Mouse (Mus musculus) gonadal fat pad, adult 2 months (tissue): ENCODE data around the gene Acvrl1. TPM values are rescaled to one million over a fixed set of nuclear protein-coding genes. Genes with fewer than 3 reads are reported as not detected.

Source experiments
- DNase-seq: peaks from one replicate; pipeline ENCODE4 v3.0.0-alpha.2; 2012; ENCODE audit warnings: low read depth
- polyA plus RNA-seq: library from polyadenylated mRNA; depleted of rRNA; stranded (reverse); fragments of >200 nt; gene quantifications from 2 replicates; pipeline ENCODE4 v1.2.3, GENCODE M21; 2012

Acvrl1 gene
- polyA plus RNA-seq, 1 experiment = 52.0 TPM

- no peak for DNase-seq
These were observed 14.3 kb downstream of the Acvrl1 start for GRCm38 (mm10) chr15:101142672-101143071.

DNA sequence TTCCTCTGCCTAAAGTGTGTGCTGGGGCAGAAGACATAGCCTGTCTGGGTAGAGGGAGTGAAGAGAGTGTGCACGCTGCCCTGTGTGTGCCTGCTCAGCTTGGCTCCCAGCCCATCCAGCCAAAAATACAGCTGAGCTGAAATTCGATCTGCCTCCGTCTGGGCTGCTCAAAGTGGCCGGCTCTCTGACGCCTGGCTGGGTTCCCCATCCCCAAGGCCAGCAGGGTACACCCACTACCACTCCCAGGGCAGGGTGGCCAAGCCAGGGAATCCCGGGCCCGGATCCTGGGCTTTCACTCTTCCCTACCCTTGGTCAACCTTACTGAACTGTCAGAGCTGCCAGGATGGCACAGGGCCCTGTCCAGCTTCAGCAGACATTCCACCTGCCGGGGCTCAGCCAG, 15.2 kb downstream of the Acvrl1 start:
- no peak for DNase-seq

DNA sequence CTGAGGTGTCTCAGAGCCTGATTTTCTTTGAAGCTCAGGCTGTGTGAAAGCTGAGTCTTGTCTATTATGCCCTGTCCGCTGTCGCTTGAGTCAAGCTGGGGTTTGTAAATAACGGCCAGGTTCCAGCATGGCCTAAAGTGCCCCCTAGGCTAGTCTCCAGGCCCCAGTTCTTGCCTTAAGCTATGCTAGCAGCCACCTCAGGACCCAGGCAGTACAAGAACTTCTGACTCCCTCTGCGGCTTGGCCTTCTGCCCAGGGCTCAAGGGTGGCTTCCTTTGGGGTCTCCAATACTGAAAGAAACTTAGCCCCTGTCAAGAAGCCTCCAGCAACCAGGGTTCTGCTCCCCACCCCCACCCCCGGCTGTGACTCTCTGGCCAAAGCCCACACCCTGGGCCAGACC, 15.9 kb downstream of the Acvrl1 start:
- no peak for DNase-seq

DNA sequence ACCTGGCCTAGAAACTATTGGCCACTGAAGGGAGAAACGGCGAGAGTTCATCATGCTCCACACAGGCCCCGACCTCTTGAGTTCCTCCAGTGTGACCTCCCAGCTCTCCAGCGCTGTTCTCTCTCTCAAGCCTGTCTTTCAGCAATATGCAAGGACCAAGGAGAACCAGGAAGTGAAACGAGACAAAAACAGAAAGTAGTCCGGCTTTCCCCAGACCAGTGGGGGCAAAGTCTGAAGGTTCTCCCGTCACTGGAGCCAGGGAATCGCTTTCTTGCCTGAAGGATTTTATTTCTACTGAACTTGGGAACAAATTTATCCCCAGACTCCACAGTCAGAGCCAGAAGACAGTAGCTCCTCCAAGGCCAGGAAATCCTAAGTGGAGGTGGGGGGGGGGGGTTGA, 16.5 kb downstream of the Acvrl1 start:
- no peak for DNase-seq

GRCm38 (mm10) chr15:101145424-101146099, 17.2 kb downstream of the Acvrl1 start:
- DNase-seq = no peak

GRCm38 (mm10) chr15:101146100-101146965, 18.0 kb downstream of the Acvrl1 start:
- no peak for DNase-seq

- DNase-seq = no peak
These were observed 19.0 kb downstream of the Acvrl1 start for GRCm38 (mm10) chr15:101147115-101147909.

GRCm38 (mm10) chr15:101147910-101148273, 19.6 kb downstream of the Acvrl1 start:
- no peak for DNase-seq

DNA sequence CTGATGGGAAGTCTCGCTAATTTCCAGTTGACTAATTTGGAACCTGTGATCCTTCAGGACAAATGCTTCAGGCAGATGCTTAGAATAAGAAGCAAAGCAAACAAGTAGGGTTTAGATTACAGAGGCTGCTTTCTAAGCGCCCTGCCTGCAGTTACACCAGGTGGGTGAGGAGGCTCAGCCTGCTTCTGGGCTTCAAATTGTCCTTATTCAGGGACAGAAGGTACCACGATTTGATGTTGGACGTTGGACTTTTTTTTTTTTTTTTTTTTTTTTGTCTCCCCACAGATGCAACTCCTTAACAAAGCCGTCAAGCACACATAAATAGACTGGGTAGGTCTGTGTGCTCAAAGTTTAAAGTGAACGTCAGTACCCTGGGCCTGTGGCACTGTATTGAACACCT, 20.3 kb downstream of the Acvrl1 start:
- no peak for DNase-seq

DNA sequence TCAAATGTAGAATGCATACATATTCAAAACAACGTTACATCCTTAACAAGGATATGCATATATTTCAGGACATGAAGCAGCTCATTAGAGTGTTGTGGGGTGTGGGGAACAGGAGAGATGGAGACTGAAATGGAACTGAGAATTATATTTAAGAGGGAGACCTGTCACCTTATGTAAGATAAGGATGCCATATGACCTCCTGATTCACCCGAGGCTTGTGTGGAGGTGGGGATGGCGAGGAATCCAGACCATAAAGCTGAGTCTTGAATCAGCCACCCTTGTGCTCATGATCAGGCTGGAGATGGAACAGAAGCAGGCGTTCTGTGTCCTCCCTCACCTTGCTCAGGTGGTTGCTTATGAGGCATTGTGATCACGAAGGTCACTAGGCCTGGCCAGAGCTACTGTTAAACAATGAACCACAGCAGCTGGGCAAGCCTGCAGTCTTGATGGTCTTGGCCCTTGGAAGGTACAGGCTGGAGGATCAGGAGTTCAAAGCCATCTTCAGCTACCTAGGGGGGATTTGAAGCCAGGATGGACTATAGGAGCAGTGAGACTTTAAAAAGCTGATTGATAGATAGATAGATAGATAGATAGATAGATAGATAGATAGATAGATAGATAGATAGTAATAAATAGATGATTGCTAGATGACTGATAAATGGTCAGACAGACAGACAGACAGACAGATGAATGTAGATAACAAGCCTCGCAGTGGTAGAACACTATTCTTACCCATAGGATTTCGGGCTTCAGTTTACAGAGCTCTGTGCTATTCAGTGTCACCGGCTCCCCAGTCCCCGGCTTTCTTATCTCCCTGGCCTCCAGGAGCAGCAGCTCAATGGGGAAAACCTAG, 23.3 kb downstream of the Acvrl1 start:
- no peak for DNase-seq

DNA sequence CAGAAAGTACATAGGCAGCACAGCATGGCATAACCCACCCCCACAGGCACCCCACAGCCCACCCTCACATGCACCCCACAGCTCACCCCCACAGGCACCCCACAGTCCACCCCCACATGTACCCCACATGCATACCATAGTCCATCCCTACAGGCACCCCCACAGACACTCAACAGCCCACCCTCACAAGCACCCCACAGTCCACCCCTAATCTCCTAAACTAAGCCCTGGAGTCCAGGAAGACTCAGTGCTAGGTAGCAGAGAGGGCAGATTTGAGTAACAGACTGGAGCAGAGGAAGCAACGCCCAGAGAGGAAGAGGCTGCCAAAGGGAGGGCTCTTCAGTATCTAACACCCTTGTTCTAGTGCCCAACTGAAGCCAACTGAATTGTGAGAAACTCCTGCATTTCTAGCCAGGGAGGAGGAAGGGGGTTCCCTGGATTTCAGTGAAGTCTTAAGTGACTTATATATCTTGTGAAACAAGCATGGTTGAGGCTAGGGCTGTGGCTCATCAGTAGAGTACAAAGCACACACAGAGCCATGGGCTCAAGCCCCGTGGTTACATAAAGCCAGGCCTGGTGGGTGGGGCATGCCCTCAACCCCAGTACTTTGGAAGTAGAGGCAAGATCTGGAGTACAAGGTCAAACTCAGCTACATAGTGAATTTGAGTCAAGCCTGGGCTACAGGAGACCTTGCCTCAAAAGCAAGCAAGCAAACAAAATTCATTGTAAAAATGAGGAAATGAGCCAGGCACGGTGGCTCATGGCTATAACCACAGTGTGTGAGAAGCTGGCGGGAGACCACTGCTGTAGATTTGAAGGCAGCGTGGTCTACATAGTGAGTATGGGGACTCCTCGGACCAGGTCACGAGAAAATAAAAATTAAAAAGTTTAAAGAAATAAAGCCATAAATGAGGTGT, 26.6 kb downstream of the Acvrl1 start:
- DNase-seq = no peak

DNA sequence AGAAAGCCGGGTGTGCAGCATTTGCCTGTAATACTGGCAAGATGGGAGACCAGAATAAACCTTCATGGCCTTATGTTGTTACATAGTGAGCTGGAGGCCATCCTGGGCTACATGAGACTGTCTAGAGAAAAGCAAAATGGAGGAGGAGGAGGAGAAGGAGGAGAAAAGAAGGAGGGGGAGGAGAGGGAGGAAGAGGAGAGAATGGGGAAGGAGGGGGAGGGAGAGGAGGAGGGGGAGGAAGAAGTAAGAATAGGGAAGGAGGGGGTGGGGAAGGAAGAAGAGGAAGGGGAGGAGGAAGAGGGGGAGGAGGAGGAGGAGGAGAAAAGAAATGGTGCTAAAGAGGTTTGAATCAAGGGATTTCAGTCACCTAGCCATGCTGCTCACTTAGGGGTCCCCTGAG, 31.8 kb downstream of the Acvrl1 start:
- DNase-seq = no peak

- no peak for DNase-seq
These were observed 32.3 kb downstream of the Acvrl1 start for GRCm38 (mm10) chr15:101160591-101160990.

- no peak for DNase-seq
These were observed 33.2 kb downstream of the Acvrl1 start for GRCm38 (mm10) chr15:101161534-101161933.

- DNase-seq = no peak
These were observed 34.7 kb downstream of the Acvrl1 start for GRCm38 (mm10) chr15:101163056-101163458.

GRCm38 (mm10) chr15:101163854-101164253, 35.5 kb downstream of the Acvrl1 start:
- no peak for DNase-seq

- DNase-seq = no peak
These were observed 36.0 kb downstream of the Acvrl1 start for GRCm38 (mm10) chr15:101164291-101164690.

GRCm38 (mm10) chr15:101165658-101166437, 37.5 kb downstream of the Acvrl1 start:
- DNase-seq = no peak

DNA sequence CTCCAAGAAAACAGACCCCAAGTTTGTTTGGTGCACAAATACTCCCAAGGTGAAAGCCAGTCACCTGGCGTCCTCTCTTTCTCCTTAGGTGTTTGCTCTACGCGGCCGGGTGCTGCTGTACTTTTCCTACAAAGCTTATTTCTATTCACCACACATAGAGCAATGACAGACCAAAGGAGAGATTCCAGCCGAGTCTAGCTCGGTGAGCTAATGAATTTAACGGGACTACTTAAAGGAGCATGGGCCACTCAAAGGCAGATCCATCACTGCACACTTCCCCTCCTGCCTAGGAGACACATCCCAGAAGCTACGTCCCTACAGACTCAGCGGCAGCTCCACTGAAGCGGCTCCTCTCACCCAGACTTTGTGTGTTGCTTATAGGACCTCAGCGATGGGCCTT, 39.2 kb downstream of the Acvrl1 start:
- DNase-seq = no peak

DNA sequence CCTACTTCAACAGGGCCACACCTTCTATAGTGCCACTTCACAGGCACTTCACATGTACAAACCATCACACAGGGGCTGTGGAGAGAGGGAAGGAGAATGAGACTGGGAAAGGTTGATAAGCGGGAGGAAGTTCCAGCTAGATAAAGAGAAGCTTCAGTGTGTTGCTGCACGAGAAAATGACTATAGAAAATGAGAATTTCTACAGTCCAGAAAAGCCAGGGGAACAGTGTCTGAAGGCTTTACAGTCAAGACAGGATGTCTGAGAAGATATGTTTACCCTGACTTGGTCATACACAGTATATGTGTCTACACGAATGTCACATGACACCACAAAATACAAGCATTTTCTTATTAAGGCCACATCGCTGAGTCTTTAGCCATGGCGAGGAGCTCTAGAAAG, 41.6 kb downstream of the Acvrl1 start:
- no peak for DNase-seq
